Mouse (Mus musculus) mouse embryonic stem cell (cell line): ENCODE measurements at regions not wholly inside any gene's neighbourhood (a gene's known extent, or its start where the extent isn't known, plus 50 kb on each side); places are given as distances from the start of the nearest gene placed in this dataset.

ENCODE experiments used
- in situ Hi-C, 2 experiments: fragments of 300-500 bp; cut with MboI; formaldehyde crosslinking; loops; 1 replicate in 1 of 2; 3 replicates in 1 of 2; pipeline ENCODE4 v1.14.3; 2019 to 2020; ENCODE audit warnings: low sequenced_read_pairs in 2 of 2, low pct_unique_long_range_greater_than_20kb in 1 of 2, mixed read lengths in 1 of 2; ENCODE audit not compliant: unreplicated experiment in 1 of 2

DNA sequence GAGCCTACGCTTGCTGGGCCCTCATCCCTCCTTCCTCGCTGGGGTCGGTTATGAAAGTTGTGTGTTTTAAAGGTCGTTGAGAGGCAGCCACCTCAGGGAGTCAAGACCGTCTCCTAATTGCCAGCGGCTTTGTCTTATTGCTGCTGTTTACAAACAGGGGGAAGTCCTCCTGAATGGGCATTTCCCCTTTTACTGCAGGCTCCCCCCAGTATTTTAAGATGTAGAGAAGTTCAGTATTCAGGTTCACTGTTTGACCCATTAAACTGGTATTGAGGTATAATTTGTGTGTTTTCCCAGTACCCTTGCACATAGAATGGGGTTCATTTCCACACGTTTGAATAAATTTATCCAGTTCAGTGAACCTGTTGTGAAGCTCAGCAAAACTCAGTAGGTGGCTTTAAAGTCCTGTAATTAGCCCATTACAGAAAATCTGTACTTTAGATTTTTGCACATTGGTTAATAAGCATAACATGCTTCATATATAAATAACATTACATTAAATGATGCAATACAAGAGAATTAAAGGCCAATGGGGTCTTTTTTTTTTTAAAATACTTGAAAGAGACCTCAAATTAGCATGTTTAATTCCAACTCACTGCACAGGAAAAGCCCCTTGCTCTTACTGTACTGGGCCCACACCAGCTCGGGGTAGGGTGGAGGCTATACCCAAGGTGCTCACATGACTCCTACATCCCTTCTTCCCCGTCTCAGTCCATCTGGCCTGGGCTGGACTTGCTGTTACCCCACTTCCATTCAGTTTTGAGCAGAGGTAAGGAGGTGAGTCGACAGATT, 63.7 kb downstream of the Nkx2-1 start:
- in situ Hi-C loops = no loop called here

GRCm38 (mm10) chr12:56470932-56471500, 65.7 kb downstream of the Nkx2-1 start:
- in situ Hi-C loops = no loop called here

DNA sequence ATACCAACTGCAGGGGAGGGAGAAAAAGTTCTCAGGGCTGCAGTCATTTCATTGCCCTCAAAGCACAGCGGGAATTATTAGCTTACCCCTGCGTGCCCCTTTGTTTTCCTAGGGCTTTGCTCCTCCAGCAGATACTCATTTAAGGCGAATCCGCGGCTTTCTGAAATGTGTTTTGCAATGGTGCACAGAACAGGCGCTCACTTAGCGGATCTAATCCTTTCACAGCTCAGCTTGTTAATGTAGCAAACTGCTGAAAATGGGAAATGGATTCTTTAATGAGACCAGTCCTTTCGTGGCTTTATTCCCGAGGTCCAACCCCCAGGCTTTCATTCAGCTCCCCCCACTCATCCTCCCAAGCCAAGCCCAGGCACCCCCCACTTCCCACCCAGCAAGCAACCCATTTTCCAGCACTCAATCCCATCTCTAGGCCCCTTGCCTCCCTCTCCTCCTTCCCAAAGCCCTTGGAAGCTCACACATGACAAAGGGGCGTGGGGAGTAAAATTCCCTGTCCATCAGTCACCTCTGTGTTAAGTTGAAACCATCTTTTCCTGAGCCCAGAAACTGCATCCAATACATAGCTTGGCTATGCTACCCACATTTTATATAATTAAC, 77.1 kb downstream of the Nkx2-1 start:
- in situ Hi-C loops = no loop called here

DNA sequence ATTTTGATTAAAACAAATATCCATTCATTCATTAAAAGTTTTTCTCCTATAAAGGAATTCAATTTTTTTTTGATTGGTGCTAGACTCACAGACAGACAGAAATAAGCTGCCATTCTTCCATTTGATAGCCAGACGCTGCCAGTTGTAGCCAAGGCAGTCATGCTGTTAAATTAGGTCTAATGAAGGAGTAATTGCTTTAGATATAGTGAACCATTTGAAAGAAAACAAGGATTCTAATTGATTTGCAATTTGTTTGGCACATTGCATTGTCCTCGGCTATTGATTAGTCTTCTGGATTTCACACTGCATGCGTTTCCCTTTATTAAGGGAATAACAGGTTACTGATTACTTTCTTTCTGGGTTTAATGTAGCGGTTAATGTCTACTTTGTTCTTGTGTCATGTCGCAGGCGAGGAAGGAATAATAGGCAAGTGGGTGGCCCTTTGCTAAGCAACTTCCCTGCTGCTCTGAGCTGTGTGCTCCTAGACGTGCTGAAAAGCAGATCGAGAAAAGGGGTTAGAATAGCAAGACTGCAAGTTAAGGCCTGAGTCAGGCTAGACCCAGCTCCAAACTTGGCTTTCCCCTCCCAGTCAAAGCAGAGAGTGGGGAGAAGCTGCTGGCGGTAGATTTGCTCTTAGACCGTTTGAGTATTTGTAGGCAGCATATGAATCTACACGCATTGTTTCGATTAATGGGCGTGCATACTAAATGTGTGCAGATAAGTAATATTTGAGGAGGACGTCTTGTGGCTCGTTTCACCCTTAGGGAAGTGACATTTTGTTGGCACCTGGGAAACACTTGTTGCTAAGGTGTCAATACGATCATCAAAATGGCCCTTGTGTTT, 77.8 kb downstream of the Nkx2-1 start:
- in situ Hi-C loops = no loop called here

GRCm38 (mm10) chr12:56457951-56458350, 78.8 kb downstream of the Nkx2-1 start:
- in situ Hi-C loops = no loop called here

DNA sequence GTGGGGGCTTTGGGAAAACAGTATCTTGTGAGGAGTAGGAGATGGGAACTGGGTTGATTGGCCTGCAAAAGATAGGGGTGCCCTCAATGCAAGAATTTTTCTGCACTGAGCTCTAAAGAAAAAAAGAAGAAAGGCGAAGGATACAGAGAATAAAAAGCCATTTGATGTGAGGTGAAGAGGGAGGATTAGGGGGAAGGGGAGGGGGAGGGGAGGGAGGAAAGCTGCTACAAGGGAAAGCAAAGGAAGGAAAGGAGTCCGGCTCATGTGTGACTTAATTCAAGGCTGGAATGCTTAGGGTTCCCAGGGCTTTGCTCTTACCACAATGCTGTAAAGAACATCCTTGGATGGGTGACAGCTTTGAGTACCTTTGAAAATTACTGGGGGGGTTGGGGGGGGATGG, 79.4 kb downstream of the Nkx2-1 start:
- in situ Hi-C loops = no loop called here

GRCm38 (mm10) chr12:56450261-56450660, 86.4 kb downstream of the Nkx2-1 start:
- in situ Hi-C loops = no loop called here

- in situ Hi-C loops = no loop called here
Observed at GRCm38 (mm10) chr12:56448786-56449564, 87.7 kb downstream of the Nkx2-1 start.

GRCm38 (mm10) chr12:56441166-56441817, 95.4 kb downstream of the Nkx2-1 start:
- in situ Hi-C loops = no loop called here

DNA sequence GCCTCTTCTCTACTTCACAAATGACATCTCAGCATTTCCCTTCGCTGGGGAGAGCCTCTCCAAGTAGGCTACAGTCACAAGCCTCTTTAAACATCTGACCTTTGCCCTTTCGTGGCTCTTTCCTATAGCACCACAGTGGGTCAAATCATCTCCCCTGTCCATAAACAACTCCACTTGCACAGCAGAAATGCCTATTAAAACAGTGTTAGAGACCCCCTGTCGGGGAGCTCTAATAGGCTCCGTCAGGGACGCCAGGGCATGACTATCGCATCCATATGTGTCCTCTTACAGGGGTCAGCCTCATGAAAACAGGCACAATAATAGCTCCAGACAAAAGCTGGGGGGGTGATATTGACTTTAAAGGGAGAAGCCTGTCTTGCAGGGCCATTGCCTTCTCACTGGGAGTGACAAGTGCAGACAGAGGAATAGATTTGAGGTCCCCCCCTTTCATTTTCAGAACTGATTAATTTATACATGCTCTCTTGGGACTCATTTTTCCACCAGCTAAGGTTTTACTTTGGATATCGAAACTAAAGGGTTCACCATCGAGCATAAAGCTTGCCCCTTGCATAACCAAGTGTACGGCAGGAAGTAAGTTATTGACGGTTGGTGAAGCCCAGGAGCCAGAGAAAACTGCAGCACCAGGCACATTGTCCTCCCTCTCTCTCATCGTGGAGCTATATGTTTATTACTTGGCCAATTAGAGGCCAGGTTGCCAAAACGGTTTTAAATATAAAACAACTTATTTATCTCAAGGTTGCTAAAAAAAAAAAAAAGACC, 94.6 kb upstream of the Mbip start:
- in situ Hi-C loops = no loop called here

GRCm38 (mm10) chr12:56438384-56438783, 92.7 kb upstream of the Mbip start:
- in situ Hi-C loops = no loop called here

GRCm38 (mm10) chr12:56437975-56438374, 92.3 kb upstream of the Mbip start:
- in situ Hi-C loops = no loop called here

DNA sequence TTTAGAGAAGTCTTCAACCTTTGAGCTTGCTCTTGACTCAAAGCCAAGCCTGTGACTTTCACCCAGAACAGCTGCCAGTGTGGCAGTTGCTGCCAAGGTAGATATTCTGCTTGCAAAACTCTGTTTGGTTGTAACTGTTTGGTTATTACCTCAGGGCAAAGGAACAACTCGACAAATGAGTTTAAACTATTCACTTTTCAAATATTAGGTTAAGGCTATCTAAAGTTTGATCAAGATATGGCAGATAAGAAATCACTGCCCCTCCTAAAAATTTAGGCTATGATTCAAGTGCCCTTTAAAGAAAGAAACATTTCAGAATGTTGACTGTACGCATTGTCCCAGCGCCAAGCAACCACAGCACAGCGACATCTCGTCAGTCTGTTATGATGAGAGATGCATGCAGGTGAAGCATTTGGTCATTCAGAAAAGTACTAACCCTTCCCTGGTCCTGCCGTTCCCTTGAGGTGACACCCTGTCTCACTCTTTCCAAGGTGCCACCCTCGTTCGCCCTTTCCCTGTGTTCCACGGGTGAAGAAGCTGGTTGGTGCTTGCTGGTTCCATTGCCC, 81.1 kb upstream of the Mbip start:
- in situ Hi-C loops = no loop called here

- in situ Hi-C loops = loop anchor here (25.0 kb wide), 1 partner anchor 354 kb away; no protein-coding TSS in a partner anchor
Observed at GRCm38 (mm10) chr12:56416106-56416505, 70.4 kb upstream of the Mbip start.

DNA sequence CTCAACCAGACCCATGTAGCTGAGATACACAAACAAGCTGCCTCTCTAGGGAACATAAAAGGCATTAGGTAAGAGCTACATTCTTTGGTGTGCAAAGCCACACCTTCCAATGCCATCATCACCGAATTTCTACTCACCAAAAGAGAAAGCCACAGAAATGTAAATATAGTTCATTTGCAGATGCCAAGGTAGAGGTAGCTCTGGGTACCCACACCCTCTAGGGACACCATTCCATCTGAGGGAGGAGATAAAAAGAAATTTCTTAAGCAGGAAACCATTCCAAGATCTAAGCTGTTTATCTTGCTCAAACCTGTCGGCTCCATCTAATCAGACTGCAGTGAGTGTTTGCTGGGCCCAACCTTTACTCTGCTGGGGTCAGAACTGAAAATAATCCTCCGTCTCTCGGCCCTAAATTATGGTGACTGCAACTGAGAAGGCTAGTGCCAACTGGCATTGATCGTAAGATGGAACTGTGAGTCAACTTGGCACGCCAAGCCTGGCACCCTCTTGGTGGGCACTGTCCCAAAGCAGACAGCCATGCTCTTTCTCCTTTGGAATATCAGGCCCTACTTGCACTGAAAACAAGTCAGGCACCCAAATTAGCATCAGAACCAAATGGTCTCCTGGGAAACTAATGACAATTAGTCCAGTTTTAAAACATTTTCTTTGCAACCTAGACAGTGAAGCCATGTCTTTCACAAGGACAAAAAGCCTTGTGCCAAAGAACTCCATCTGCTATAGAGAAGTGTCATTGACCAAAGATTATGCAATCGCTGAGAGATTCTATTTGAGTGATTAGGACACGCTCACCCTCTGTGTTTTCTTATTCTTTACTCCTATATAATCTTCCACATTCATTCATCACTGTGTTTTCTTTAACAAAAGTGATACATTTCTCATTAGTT, 69.4 kb upstream of the Mbip start:
- in situ Hi-C loops = loop anchor here (25.0 kb wide), 1 partner anchor 353 kb away; no protein-coding TSS in a partner anchor

- in situ Hi-C loops = loop anchor here (10.0 to 25.0 kb wide), 2 partner anchors 161 to 343 kb away; no protein-coding TSS in a partner anchor
Observed at GRCm38 (mm10) chr12:56405658-56406057, 60.0 kb upstream of the Mbip start.
